Mouse (Mus musculus) G1E-ER4 (cell line): ENCODE results near the gene Rnf4. TPM values are rescaled to one million over a fixed set of nuclear protein-coding genes. Genes with fewer than 3 reads are reported as not detected.

Experiments used
- GATA1 ChIP-seq: IDR thresholded peaks from one replicate; pipeline ENCODE4 v1.8.0; 2012; ENCODE audit warnings: low read length, inconsistent platforms
- polyA plus RNA-seq: library from polyadenylated mRNA; stranded (reverse); fragments of >175 nt; gene quantifications from 2 replicates; pipeline ENCODE4 v1.2.3, GENCODE M21; 2012

The Rnf4 gene
- polyA plus RNA-seq, 1 experiment = 24.1 TPM

DNA sequence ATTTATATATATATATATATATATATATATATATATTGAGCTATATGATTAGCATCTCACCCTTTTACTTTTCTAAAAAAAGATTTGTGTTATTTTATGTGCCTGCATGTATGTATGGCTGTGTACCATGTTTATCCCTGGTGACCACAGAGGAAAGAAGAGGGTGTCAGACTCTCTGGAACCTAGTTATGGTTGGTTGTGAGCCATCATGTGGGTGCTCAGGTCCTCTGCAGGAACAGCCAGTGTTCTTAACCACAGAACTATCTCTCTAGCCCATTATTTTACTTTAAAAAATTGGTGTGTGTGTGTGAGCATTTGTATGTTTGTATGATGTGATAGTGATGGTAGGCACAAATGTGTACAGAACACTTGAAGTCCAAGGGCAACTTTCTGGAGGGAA is 42.7 kb downstream of the Rnf4 start:
- no peak for TF ChIP-seq GATA1

GRCm38 (mm10) chr5:34381700-34382099 is 45.6 kb downstream of the Rnf4 start:
- TF ChIP-seq GATA1 = no peak

- no peak for TF ChIP-seq GATA1
Measured at GRCm38 (mm10) chr5:34385616-34386015, 49.5 kb downstream of the Rnf4 start.

DNA sequence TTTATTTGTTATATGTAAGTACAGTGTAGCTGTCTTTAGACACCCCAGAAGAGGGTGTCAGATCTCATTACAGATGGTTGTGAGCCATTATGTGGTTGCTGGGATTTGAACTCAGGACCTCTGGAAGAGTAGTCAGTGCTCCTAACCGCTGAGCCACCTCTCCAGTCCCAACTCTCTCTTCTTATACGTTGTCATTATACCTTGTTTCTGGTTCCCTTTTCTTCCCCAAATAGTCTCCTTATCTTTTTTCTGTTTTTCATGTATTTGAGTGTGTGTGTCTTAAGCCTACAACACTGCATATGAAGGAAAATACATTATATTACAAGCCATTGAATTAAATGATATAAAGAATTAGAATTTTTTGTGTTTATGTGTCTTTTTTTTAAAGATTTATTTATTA is 50.7 kb downstream of the Rnf4 start:
- no peak for TF ChIP-seq GATA1

DNA sequence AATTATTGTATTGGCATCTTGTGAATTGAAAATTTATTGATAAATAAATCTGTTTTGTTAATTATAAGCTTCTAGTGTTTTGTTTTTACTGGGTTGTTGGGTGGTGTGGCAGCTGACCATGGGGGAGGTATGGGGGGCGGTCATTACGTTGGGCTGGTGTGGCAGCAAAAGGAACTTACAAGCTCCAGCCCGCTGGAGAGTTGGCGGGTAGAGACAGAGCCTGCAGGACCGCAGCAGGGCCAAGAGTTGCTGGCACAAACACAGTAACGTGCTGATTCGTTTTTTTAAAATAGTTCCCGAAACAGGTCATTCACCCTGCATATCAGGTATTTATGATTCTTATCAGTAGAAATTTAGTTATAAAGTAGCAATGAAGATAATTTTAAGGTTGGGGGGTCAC is 57.2 kb downstream of the Rnf4 start:
- TF ChIP-seq GATA1 = no peak

DNA sequence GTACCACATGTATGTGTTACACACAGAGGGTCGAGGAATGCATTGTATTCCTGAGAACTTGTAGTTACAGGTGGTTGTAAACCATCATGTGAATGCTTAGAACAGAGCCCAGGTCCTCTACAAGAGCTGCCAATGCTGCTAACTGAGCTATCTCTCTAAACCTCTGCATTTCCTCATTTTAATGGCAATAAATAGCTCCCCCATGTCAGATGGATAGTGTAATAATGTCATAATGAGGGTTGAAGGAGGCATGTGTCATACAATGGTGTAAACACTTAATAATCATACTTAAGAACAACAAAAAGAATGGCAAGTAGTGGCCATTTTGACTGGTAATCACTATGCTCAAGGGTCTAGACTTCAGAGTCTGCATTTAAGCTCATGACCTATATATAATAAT is 59.3 kb downstream of the Rnf4 start:
- TF ChIP-seq GATA1 = no peak

DNA sequence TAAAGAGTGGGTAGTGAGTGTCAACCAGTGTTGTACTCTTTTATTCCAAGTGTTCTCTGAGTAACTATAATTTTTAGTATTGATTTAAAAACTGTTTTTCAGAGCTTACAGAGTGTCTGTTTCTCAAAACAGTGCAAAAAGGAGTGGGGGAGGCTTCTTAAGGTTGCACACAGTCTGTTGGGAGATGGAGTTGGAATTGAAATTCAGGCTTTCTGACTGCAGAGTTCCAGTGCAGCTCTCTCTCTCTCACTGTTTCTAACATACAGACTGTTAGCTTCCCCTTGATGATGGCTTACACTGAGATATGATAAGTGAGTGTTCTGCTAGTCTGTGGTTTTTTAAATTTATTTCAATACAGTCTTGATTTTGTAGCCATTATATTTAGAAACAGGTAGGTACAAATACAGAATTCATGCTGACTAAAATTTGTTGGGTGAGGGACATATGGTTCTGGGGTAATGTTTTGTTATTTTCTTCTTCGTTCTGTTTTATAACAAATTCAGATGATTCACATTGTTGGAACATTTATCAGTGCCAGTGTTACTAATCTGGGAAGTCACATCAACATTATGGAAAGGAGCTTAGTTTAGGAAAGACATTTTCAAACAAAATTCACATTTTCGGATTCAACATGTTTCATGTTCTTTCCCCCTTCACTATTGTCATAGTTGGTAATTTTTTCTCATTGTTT is 59.9 kb downstream of the Rnf4 start:
- no peak for TF ChIP-seq GATA1

DNA sequence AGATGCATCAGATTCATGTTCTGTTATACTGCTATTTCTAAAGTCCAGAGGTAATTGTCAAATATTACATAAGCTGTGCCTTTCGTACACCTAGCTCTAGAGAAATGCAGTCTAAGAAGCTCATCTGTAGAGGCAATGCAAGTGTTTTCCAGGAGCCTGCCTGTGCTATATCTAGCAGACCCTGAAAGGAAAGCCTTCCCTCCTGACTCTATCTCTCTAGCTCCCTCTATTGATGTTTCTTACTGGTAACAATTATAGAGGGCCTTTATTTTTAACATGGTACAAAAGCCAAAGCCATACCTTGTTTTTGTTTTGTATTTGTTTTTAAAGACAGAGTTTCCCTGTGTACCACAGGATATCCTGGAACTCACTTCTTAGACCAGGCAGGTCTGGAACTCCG is 61.8 kb downstream of the Rnf4 start:
- no peak for TF ChIP-seq GATA1

- no peak for TF ChIP-seq GATA1
Measured at GRCm38 (mm10) chr5:34398326-34398725, 62.2 kb downstream of the Rnf4 start.

Other genes with a start within 250 kb of the Rnf4 start
- gene Poln, start 166.8 kb upstream of the Rnf4 start, polyA plus RNA-seq = 0.02 and 0.04 TPM in 2 replicates
- gene Haus3, start 166.8 kb upstream of the Rnf4 start, polyA plus RNA-seq = 0.85 and 1.7 TPM in 2 replicates
- 16.9 and 18.2 TPM in 2 replicates for gene Mxd4, start 148.6 kb upstream of the Rnf4 start, polyA plus RNA-seq
- gene Zfyve28, start 47.8 kb upstream of the Rnf4 start, polyA plus RNA-seq = not detected in 2 replicates
- not detected in 2 replicates for gene Cfap99, start 47.7 kb upstream of the Rnf4 start, polyA plus RNA-seq
- gene Fam193a, start 33.6 kb downstream of the Rnf4 start, polyA plus RNA-seq = 16.6 and 18.8 TPM in 2 replicates
- 4.1 and 4.2 TPM in 2 replicates for gene Tnip2, start 177.7 kb downstream of the Rnf4 start, polyA plus RNA-seq
- gene Sh3bp2, start 189.5 kb downstream of the Rnf4 start, polyA plus RNA-seq = 3.1 and 3.2 TPM in 2 replicates
- gene Add1, start 237.4 kb downstream of the Rnf4 start, polyA plus RNA-seq = 290 and 368 TPM in 2 replicates